Mouse (Mus musculus) erythroblast, adult 5-6 weeks (primary cell): ENCODE data around the gene Fgfr2. TPM values are rescaled to one million over a fixed set of nuclear protein-coding genes. Genes with fewer than 3 reads are reported as not detected.

Source experiments
- ATAC-seq: replicated peaks from 2 replicates; pipeline ENCODE4 v1.8.0; 2016; ENCODE audit warnings: moderate number of reproducible peaks, mild to moderate bottlenecking, moderate TSS enrichment, inconsistent platforms; ENCODE audit not compliant: poor library complexity, low FRiP score, severe bottlenecking
- total RNA-seq, 2 experiments: library from RNA; stranded (forward) in 1 of 2; stranded (reverse) in 1 of 2; fragments of 150-400 nt in 1 of 2; fragments of 200-764, 138-1000 nt in 1 of 2; gene quantifications; 2 replicates each; pipeline versions ENCODE4 v1.2.3 to v1.2.4; 2015 to 2017; ENCODE audit warnings: low replicate concordance in 2 of 2

The Fgfr2 gene
- total RNA-seq, 2 experiments from 2014 or later: 4.8 TPM; not detected in 1

GRCm38 (mm10) chr7:132364506-132364905, 758.6 kb downstream of the Fgfr2 start:
- ATAC-seq: no peak

GRCm38 (mm10) chr7:132360336-132360735, 762.8 kb downstream of the Fgfr2 start:
- no peak for ATAC-seq

- no peak for ATAC-seq
Measured at GRCm38 (mm10) chr7:132358709-132359108, 764.4 kb downstream of the Fgfr2 start.

GRCm38 (mm10) chr7:132358250-132358649, 764.9 kb downstream of the Fgfr2 start:
- ATAC-seq: no peak

GRCm38 (mm10) chr7:132357841-132358237, 765.3 kb downstream of the Fgfr2 start:
- no peak for ATAC-seq

- ATAC-seq: no peak
Measured at GRCm38 (mm10) chr7:132356881-132357840, 766.0 kb downstream of the Fgfr2 start.

- ATAC-seq: no peak
Measured at GRCm38 (mm10) chr7:132356185-132356584, 767.0 kb downstream of the Fgfr2 start.

- no peak for ATAC-seq
Measured at GRCm38 (mm10) chr7:132355767-132356166, 767.4 kb downstream of the Fgfr2 start.

GRCm38 (mm10) chr7:132349075-132349572, 774.0 kb downstream of the Fgfr2 start:
- no peak for ATAC-seq

GRCm38 (mm10) chr7:132347273-132348045, 775.7 kb downstream of the Fgfr2 start:
- no peak for ATAC-seq

- ATAC-seq: no peak
Measured at GRCm38 (mm10) chr7:132345526-132346070, 777.6 kb downstream of the Fgfr2 start.

- ATAC-seq: no peak
Measured at GRCm38 (mm10) chr7:132344606-132345005, 778.5 kb downstream of the Fgfr2 start.

- no peak for ATAC-seq
Measured at GRCm38 (mm10) chr7:132343900-132344299, 779.2 kb downstream of the Fgfr2 start.

- no peak for ATAC-seq
Measured at GRCm38 (mm10) chr7:132343146-132343545, 780.0 kb downstream of the Fgfr2 start.

- no peak for ATAC-seq
Measured at GRCm38 (mm10) chr7:132339041-132339839, 783.9 kb downstream of the Fgfr2 start.

- ATAC-seq: no peak
Measured at GRCm38 (mm10) chr7:132338350-132338749, 784.8 kb downstream of the Fgfr2 start.

GRCm38 (mm10) chr7:132337268-132337917, 785.8 kb downstream of the Fgfr2 start:
- ATAC-seq: no peak

GRCm38 (mm10) chr7:132336781-132337180, 786.4 kb downstream of the Fgfr2 start:
- no peak for ATAC-seq

GRCm38 (mm10) chr7:132335367-132335766, 787.8 kb downstream of the Fgfr2 start:
- no peak for ATAC-seq
